Mouse (Mus musculus): ENCODE results near the gene Gm20897.
"Not testable (repeated sequence)": the region's sequence is repeated elsewhere in the genome, so short reads cannot be mapped to it uniquely, and the experiment has no call there.

The Gm20897 gene

GRCm38 (mm10) chrY:38502138-38502537 lies at the start of gene Gm20897:
Gene Gm20897, minus strand, starts transcription at chrY:38502238.
- not testable (repeated sequence) for DNase-seq (ENCODE audit: extremely low spot score, low read depth, low spot score)
